Mouse (Mus musculus) lung, adult 2 months (tissue): ENCODE measurements around the gene Sox5. TPM values are rescaled to one million over a fixed set of nuclear protein-coding genes. Genes with fewer than 3 reads are reported as not detected.
"Not testable (repeated sequence)": the region's sequence is repeated elsewhere in the genome, so short reads cannot be mapped to it uniquely, and the experiment has no call there.

ENCODE experiments used
- DNase-seq: peaks from one replicate; pipeline ENCODE4 v3.0.0; 2022
- H3K4me1 ChIP-seq: fragments of 200-500 bp; 2 replicates; pipeline ENCODE4 v1.6.1; 2011; ENCODE audit warnings: low read length; ENCODE audit not compliant: control insufficient read depth, insufficient read depth
- H3K4me3 ChIP-seq: fragments of 200-500 bp; replicated peaks from 2 replicates; pipeline ENCODE3; 2011; ENCODE audit warnings: low read depth, mild to moderate bottlenecking, control low read depth, low read length; ENCODE audit errors: extremely low read depth
- CTCF ChIP-seq: fragments of 200-500 bp; IDR thresholded peaks from 2 replicates; pipeline ENCODE4 v1.5.1; 2011; ENCODE audit warnings: mild to moderate bottlenecking, low read length, control low read depth; ENCODE audit not compliant: insufficient read depth
- POLR2A ChIP-seq: fragments of 200-500 bp; IDR thresholded peaks from 2 replicates; pipeline ENCODE4 v1.6.1; 2011; ENCODE audit warnings: low read depth, mild to moderate bottlenecking, control low read depth, low read length, borderline replicate concordance; ENCODE audit errors: extremely low read depth
- WGBS: fragments of 180-500 bp; shearing (Covaris S2); methylation state at CpG from one replicate; pipeline ENCODE4 v1.1.7; 2018; 5-methylcytosine and 5-hydroxymethylcytosine counted together
- polyA plus RNA-seq: library from polyadenylated mRNA; depleted of rRNA; stranded (reverse); fragments of >200 nt; gene quantifications from 2 replicates; pipeline ENCODE4 v1.2.3, GENCODE M21; 2012

The Sox5 gene
- polyA plus RNA-seq, 1 experiment, result 8.6 TPM

- WGBS, result 60% methylated on average over 5 of the region's 5 CpGs
Observed at GRCm38 (mm10) chr6:144297846-144298245, 483.9 kb downstream of the Sox5 start.

GRCm38 (mm10) chr6:144297131-144297530 lies 484.6 kb downstream of the Sox5 start:
- Histone ChIP-seq H3K4me3 (no peak overlapping the region), H3K4me1 (no peaks in the 10 kb centered on the region)
- no peak for TF ChIP-seq CTCF
- TF ChIP-seq POLR2A, result no peak
- DNase-seq, result no peak
- WGBS, result 81% methylated on average over 1 of the region's 1 CpGs

More at GRCm38 (mm10) chr6:144297846-144298245, 483.9 kb downstream of the Sox5 start:
- DNase-seq, result no peak
- TF ChIP-seq POLR2A (no peak), CTCF (no peak)
- no peaks in the 10 kb centered on the region for H3K4me1 ChIP-seq
- no peak overlapping the region for H3K4me3 ChIP-seq

GRCm38 (mm10) chr6:144291526-144291925 lies 490.3 kb downstream of the Sox5 start:
- TF ChIP-seq POLR2A (no peak), CTCF (no peak)
- Histone ChIP-seq H3K4me1 (no peaks in the 10 kb centered on the region), H3K4me3 (no peak overlapping the region)
- no peak for DNase-seq
- 86% methylated on average over 4 of the region's 4 CpGs for WGBS

GRCm38 (mm10) chr6:144286122-144286521 lies 495.7 kb downstream of the Sox5 start:
- 56% methylated on average over 4 of the region's 4 CpGs for WGBS
- no peak overlapping the region for H3K4me3 ChIP-seq
- DNase-seq, result no peak
- H3K4me1 ChIP-seq, result no peaks in the 10 kb centered on the region; the same call in 1 of the 2 replicates
- TF ChIP-seq CTCF (no peak), POLR2A (no peak)

- TF ChIP-seq POLR2A, result no peak
- TF ChIP-seq CTCF, result no peak
- H3K4me3 ChIP-seq, result no peak overlapping the region
- WGBS, result 62% methylated on average over 8 of the region's 8 CpGs
- DNase-seq, result no peak
- H3K4me1 ChIP-seq, result no peaks in the 10 kb centered on the region; the same call in 1 of the 2 replicates
Observed at GRCm38 (mm10) chr6:144283191-144283590, 498.6 kb downstream of the Sox5 start.

GRCm38 (mm10) chr6:144282756-144283155 lies 499.0 kb downstream of the Sox5 start:
- no peaks in the 10 kb centered on the region; the same call in 1 of the 2 replicates for H3K4me1 ChIP-seq
- no peak for TF ChIP-seq CTCF
- TF ChIP-seq POLR2A, result no peak
- no peak overlapping the region for H3K4me3 ChIP-seq
- no peak for DNase-seq
- WGBS, result 87% methylated on average over 12 of the region's 12 CpGs

GRCm38 (mm10) chr6:144281661-144282060 lies 500.1 kb downstream of the Sox5 start:
- H3K4me1 ChIP-seq, result no peaks in the 10 kb centered on the region; the same call in 1 of the 2 replicates
- DNase-seq, result no peak
- no peak overlapping the region for H3K4me3 ChIP-seq
- TF ChIP-seq POLR2A (no peak), CTCF (no peak)
- 85% methylated on average over 3 of the region's 3 CpGs for WGBS

GRCm38 (mm10) chr6:144278505-144279053 lies 503.2 kb downstream of the Sox5 start:
- H3K4me1 ChIP-seq, result peaks cover 2% of the 10 kb centered on the region; the same call in 1 of the 2 replicates
- 37% methylated on average over 13 of the region's 13 CpGs for WGBS
- no peak overlapping the region for H3K4me3 ChIP-seq
- TF ChIP-seq POLR2A (no peak), CTCF (no peak)
- no peak for DNase-seq

- not testable (repeated sequence) for H3K4me3 ChIP-seq, DNase-seq, H3K4me1 ChIP-seq
- WGBS, result 69% methylated on average over 4 of the region's 4 CpGs
Observed at GRCm38 (mm10) chr6:144273425-144273824, 508.4 kb downstream of the Sox5 start.

GRCm38 (mm10) chr6:144271326-144271725 lies 510.5 kb downstream of the Sox5 start:
- peak; percentile 33; the same call in 1 of the 2 replicates for TF ChIP-seq CTCF
- TF ChIP-seq POLR2A, result no peak
- H3K4me1 ChIP-seq, result peaks cover 2% of the 10 kb centered on the region; the same call in 1 of the 2 replicates
- WGBS, result 89% methylated on average over 2 of the region's 2 CpGs
- no peak for DNase-seq
- no peak overlapping the region for H3K4me3 ChIP-seq

GRCm38 (mm10) chr6:144270306-144270705 lies 511.5 kb downstream of the Sox5 start:
- WGBS, result 64% methylated on average over 3 of the region's 3 CpGs
- DNase-seq, result no peak

More at GRCm38 (mm10) chr6:144270306-144270705, 511.5 kb downstream of the Sox5 start:
- no peak for TF ChIP-seq CTCF
- no peak for TF ChIP-seq POLR2A
- Histone ChIP-seq H3K4me1 (no peaks in the 10 kb centered on the region; the same call in 1 of the 2 replicates), H3K4me3 (no peak overlapping the region)
